Mouse (Mus musculus): Measurements from ENCODE around the gene Hist1h4f. TPM values are rescaled to one million over a fixed set of nuclear protein-coding genes. Genes with fewer than 3 reads are reported as not detected.
"Not testable (repeated sequence)": the region's sequence is repeated elsewhere in the genome, so short reads cannot be mapped to it uniquely, and the experiment has no call there.

The Hist1h4f gene
- total and polyA plus RNA-seq, 3 experiments: 14.4 to 3,786 TPM; not detected in 1

DNA sequence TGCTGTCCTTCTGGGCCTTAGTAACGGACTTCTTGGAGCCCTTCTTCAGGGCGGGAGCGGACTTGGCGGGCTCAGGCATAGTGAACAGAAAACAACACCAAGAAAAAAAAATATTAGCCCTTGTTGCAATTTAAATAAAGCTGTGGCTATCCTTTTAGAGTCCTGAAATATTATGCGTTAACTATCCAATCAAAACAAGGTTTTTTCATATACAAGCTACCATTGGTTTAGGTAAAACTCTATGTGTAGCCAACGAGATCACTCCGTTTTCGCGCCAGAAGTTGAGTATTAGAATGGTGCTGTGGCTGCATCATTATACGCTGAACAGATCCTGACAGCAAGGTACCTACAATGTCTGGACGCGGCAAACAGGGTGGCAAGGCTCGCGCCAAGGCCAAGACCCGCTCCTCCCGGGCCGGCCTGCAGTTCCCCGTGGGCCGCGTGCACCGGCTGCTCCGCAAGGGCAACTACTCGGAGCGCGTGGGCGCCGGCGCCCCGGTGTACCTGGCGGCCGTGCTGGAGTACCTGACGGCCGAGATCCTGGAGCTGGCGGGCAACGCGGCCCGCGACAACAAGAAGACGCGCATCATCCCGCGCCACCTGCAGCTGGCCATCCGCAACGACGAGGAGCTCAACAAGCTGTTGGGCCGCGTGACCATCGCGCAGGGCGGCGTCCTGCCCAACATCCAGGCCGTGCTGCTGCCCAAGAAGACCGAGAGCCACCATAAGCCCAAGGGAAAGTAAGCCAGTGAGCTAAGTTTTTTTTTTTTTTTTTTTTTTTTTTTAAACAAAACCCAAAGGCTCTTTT lies 17.7 kb downstream of the Hist1h4f start, which contains the start of gene Hist1h2af:
Gene Hist1h2af (plus strand): TSS at position 347 of the 808 bp plus-strand sequence.
- Histone ChIP-seq H3K27ac (ENCODE audit: control insufficient read depth, low read depth, low read length) (peak within 1 kb of the TSS; percentile 100), H3K4me3 (ENCODE audit: control insufficient read depth in 1 of 2, insufficient read depth in 1 of 2, low read depth in 2 of 2, low read length in 2 of 2) (peak within 1 kb of the TSS; percentile 35 to 67), H3K9ac (ENCODE audit: control insufficient read depth, low read depth, low read length, poor library complexity, severe bottlenecking) (peak within 1 kb of the TSS; percentile 95), H3K36me3 (ENCODE audit: control insufficient read depth in 1 of 2, insufficient read depth in 2 of 2, low read length in 2 of 2) (peaks cover 0 to 28% of the 10 kb centered on the region in 2 experiments; a peak in 2 of 4 replicates)
- DNase-seq (ENCODE audit: low read depth, low spot score): peak; percentile 96
- H3K79me2 ChIP-seq (ENCODE audit: control insufficient read depth, insufficient read depth, low read length, poor library complexity); H3K27me3 ChIP-seq (ENCODE audit: control insufficient read depth in 1 of 2, insufficient read depth in 2 of 2, low read length in 2 of 2); H3K9me3 ChIP-seq (replicated peaks; ENCODE audit: insufficient read depth, low read length); H3K4me1 ChIP-seq (ENCODE audit: control insufficient read depth in 1 of 2, insufficient read depth in 2 of 2, low read length in 2 of 2): not testable (repeated sequence)
- TF ChIP-seq POLR2A (IDR thresholded peaks at IDR 0.05; ENCODE audit: control insufficient read depth in 1 of 2, insufficient read depth in 1 of 2, low read depth in 1 of 2, low read length in 2 of 2, poor library complexity in 1 of 2) (peak; percentile 66 to 74; a peak in 3 of 4 replicates), POLR2AphosphoS5 (IDR thresholded peaks at IDR 0.05; ENCODE audit: borderline replicate concordance, low read depth, low read length) (0 out of 2 replicates have a peak, but pooled peaks have one; percentile 24), TBP (IDR thresholded peaks at IDR 0.05; ENCODE audit: low read depth, low read length) (peak; percentile 97)

DNA sequence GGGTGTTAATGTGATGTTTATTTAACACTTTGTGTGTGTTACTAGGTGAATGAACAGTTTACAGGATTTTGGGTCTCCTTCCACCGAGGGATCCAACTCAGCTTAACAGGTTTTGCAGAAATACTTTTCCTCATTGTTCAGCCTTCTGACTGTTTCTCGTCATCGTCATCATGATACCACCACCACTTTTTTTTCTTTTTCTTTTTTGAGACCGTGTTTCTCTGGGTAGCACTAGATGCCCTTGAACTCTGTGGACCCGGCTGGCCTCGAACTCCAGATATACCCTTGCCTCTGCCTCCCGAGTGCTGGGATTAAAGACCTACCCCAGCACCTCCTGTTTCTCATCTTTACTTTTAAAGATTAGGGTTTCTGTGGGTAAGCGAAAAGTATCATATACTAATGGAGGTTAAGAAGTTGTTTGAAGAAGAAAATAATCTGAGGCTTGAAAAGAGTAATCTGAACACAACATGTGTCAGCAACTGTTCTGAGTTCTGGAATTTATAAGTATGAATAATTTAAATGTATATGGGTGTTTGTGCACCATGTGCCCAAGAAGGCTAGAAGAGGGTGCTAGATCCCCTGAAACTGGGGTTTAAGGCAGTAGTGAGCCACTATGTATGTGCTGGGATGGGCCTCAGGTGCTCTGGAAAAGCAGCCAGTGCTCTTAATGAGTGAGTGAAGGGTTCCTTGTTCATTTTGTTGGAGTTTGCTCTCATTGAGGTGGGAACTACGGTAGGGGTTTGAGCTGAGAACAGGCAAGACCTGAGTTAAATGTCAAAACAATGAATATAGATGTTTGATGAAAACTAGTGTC lies 19.0 kb downstream of the Hist1h4f start:
- Histone ChIP-seq H3K27ac (ENCODE audit: control insufficient read depth, low read depth, low read length) (peak overlapping the region; percentile 100), H3K36me3 (ENCODE audit: control insufficient read depth in 1 of 2, insufficient read depth in 2 of 2, low read length in 2 of 2) (peaks cover 0 to 29% of the 10 kb centered on the region in 2 experiments; a peak in 2 of 4 replicates), H3K79me2 (ENCODE audit: control insufficient read depth, insufficient read depth, low read length, poor library complexity) (peaks cover 4% of the 10 kb centered on the region; the same call in 1 of the 2 replicates), H3K9ac (ENCODE audit: control insufficient read depth, low read depth, low read length, poor library complexity, severe bottlenecking) (peak overlapping the region; percentile 84), H3K4me1 (ENCODE audit: control insufficient read depth in 1 of 2, insufficient read depth in 2 of 2, low read length in 2 of 2) (peaks cover 0 to 4% of the 10 kb centered on the region in 2 experiments; a peak in 2 of 4 replicates), H3K27me3 (ENCODE audit: control insufficient read depth in 1 of 2, insufficient read depth in 2 of 2, low read length in 2 of 2) (no peaks in the 10 kb centered on the region), H3K4me3 (ENCODE audit: control insufficient read depth in 1 of 2, insufficient read depth in 1 of 2, low read depth in 2 of 2, low read length in 2 of 2) (peak overlapping the region; percentile 12 to 51), H3K9me3 (replicated peaks; ENCODE audit: insufficient read depth, low read length) (no peaks in the 10 kb centered on the region)
- TF ChIP-seq NELFE (IDR thresholded peaks at IDR 0.05; ENCODE audit: low read depth, low read length) (no peak), USF2 (IDR thresholded peaks at IDR 0.05; ENCODE audit: borderline replicate concordance in 1 of 2, insufficient read depth in 1 of 2, low read depth in 1 of 2, low read length in 2 of 2) (no peak), EP300 (IDR thresholded peaks at IDR 0.05; ENCODE audit: low read depth in 1 of 2, low read length in 2 of 2) (no peak), ZMIZ1 (IDR thresholded peaks at IDR 0.05; ENCODE audit: low read depth, low read length) (no peak), E2F4 (IDR thresholded peaks at IDR 0.05; ENCODE audit: borderline replicate concordance, low read depth, low read length) (no peak), MEF2A (IDR thresholded peaks at IDR 0.05; ENCODE audit: extremely low read depth, insufficient replicate concordance, low read depth, low read length, poor library complexity, severe bottlenecking) (no peak), KAT2A (conservative IDR thresholded peaks at IDR 0.05; ENCODE audit: low read depth, low read length) (no peak)
- peak; percentile 78 for DNase-seq (ENCODE audit: low read depth, low spot score)

Measured in MEL (cell line).